Mouse (Mus musculus): ENCODE results near the gene Ccdc13. TPM values are rescaled to one million over a fixed set of nuclear protein-coding genes. Genes with fewer than 3 reads are reported as not detected.

The Ccdc13 gene
- total and polyA plus RNA-seq, 2 experiments from 2014 or later: 3.3 to 5.6 TPM

DNA sequence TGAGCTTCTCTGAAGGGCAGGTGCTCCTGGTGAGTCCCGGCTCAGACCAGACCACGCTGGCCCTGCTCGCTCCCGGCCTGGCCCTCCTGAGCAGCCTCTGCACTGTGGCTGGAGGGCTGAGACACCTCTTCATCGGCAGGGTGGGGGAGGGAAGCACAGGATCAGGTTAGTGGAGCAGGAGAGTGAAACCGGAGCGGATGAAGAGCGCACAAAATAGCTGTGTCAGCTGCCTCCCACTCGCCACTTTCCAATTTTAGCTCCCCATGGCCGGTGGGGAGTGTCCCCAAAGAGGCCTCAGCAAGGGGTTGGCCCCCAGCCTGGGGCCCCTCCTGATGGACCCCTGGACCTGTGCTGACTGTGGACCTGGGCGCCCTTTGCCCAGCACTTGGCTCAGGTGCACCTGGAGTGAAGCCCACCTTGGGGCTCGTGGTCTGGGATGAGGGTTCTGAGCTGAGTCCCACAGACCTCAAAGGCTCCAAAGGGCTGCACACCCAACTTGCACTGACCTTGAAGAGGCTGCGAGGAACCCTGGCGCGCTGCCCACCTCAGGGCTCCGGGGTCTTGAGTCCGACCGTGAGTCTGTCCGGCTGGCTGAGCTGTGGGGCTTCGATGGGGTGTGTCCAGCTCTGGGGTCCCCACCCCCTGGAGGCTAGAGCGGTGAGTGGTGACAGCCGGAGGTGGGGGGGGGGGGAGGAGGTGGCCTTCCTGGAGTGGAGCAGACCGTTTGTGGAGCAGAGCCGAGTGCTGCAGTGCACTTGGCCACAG lies 47.3 kb downstream of the Ccdc13 start, which contains the start of gene Hhatl:
Hhatl (minus strand) TSS at position 751 of the 765 bp plus-strand sequence.
- Histone ChIP-seq H3K9ac (replicated peaks; ENCODE audit: low read length) (no peak within 1 kb of the TSS), H3K27ac (no peak within 1 kb of the TSS), H3K4me3 (ENCODE audit: low read length) (no peak within 1 kb of the TSS), H3K4me2 (ENCODE audit: low read depth, low read length) (no peak within 1 kb of the TSS), H3K9me3 (ENCODE audit: low read length) (no peaks in the 10 kb centered on the region), H3K27me3 (ENCODE audit: insufficient read depth, low read length) (no peaks in the 10 kb centered on the region), H3K36me3 (ENCODE audit: insufficient read depth, low read length) (no peaks in the 10 kb centered on the region), H3K4me1 (ENCODE audit: insufficient read depth, low read length) (peaks cover 14% of the 10 kb centered on the region)
- 52% methylated on average over 21 of the region's 24 CpGs for WGBS
- DNase-seq (ENCODE audit: low spot score) (no peak), ATAC-seq (no peak)
- no peak for TF ChIP-seq CTCF (IDR thresholded peaks at IDR 0.05; ENCODE audit: low read depth)

DNA sequence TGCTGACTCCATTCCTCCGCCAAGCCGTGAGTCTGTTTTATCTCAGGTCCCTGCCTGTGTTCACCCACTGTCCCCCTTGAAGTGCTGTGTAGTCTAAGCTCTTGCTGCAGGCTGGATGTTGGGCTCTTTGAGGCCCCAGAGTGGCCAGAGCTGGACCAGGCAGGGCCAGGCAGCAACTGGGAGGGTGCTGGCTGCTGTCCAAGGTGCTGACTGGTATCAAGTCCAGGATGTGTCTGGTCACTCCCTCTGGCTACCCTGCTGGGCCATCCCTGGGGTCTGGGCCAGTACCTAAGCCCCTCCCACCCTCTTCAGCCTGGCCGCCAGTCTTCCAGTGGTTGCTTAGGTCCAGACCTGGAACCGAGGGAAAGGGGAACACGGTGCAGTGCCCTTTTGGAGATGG lies 48.1 kb downstream of the Ccdc13 start:
- no peak for TF ChIP-seq CTCF (IDR thresholded peaks at IDR 0.05; ENCODE audit: low read depth)
- Histone ChIP-seq H3K27me3 (ENCODE audit: insufficient read depth, low read length) (no peaks in the 10 kb centered on the region), H3K4me3 (ENCODE audit: low read length) (no peak overlapping the region), H3K4me2 (ENCODE audit: low read depth, low read length) (no peak overlapping the region), H3K9ac (replicated peaks; ENCODE audit: low read length) (no peak overlapping the region), H3K9me3 (ENCODE audit: low read length) (no peaks in the 10 kb centered on the region), H3K4me1 (ENCODE audit: insufficient read depth, low read length) (peaks cover 14% of the 10 kb centered on the region), H3K36me3 (ENCODE audit: insufficient read depth, low read length) (no peaks in the 10 kb centered on the region), H3K27ac (no peak overlapping the region)
- ATAC-seq (0 out of 2 replicates have a peak, but pooled peaks have one; percentile 21), DNase-seq (ENCODE audit: low spot score) (peak; percentile 54)
- 18% methylated on average over 5 of the region's 5 CpGs for WGBS

DNA sequence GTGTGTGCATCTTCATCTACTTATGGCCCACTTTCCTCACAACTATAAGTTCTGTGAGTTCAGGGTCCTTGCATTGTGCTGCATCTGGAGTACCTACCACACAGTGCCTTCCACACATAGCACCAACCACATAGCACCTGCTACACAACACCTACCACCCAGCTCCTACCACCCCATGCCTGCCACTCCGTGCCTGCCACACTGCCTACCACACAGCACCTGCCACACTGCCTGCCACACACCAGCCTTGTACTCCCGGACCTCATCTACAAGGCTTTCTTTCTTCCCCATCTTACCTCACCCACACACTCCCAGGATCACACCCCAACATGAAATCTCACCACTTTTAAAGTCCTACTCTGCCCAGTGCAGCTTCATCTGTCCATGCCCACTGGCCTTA lies 52.9 kb downstream of the Ccdc13 start:
- 85% methylated on average over 2 of the region's 2 CpGs for WGBS
- ATAC-seq: no peak
- DNase-seq (ENCODE audit: low spot score): no peak

DNA sequence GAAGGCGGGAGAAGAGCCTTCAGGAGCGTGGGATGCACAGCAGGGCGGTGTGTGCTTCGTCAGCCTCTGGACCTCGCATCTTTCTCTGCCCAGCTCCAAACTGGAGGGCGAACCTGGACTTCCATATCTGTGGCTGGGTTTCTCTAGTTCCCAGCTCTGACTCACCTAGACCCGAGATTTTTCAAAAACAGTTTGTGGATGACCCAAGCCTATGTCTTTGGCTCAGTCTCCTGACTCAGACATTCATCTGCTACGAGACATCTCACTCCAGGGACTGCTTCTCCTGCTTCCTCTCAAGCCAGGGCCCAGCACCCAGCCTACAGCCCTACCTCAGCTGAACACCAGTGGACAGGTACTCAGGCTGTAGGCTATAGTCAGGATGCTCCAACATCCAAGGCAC lies 54.0 kb downstream of the Ccdc13 start:
- no peak for TF ChIP-seq CTCF (IDR thresholded peaks at IDR 0.05; ENCODE audit: low read depth)
- Histone ChIP-seq H3K4me1 (ENCODE audit: insufficient read depth, low read length) (no peaks in the 10 kb centered on the region), H3K9ac (replicated peaks; ENCODE audit: low read length) (no peak overlapping the region), H3K9me3 (ENCODE audit: low read length) (no peaks in the 10 kb centered on the region), H3K27me3 (ENCODE audit: insufficient read depth, low read length) (no peaks in the 10 kb centered on the region), H3K36me3 (ENCODE audit: insufficient read depth, low read length) (no peaks in the 10 kb centered on the region), H3K27ac (no peak overlapping the region), H3K4me3 (ENCODE audit: low read length) (no peak overlapping the region), H3K4me2 (ENCODE audit: low read depth, low read length) (no peak overlapping the region)
- DNase-seq (ENCODE audit: low spot score) (no peak), ATAC-seq (no peak)
- WGBS: 86% methylated on average over 8 of the region's 8 CpGs

More for the DNA sequence above, 52.9 kb downstream of the Ccdc13 start:
- peaks cover 4% of the 10 kb centered on the region; the same call in 1 of the 2 replicates for H3K4me1 ChIP-seq (ENCODE audit: insufficient read depth, low read length)
- no peak overlapping the region for H3K4me2 ChIP-seq (ENCODE audit: low read depth, low read length)
- no peak overlapping the region for H3K4me3 ChIP-seq (ENCODE audit: low read length)
- no peaks in the 10 kb centered on the region for H3K36me3 ChIP-seq (ENCODE audit: insufficient read depth, low read length)
- no peaks in the 10 kb centered on the region for H3K27me3 ChIP-seq (ENCODE audit: insufficient read depth, low read length)
- H3K27ac ChIP-seq: no peak overlapping the region
- TF ChIP-seq CTCF (IDR thresholded peaks at IDR 0.05; ENCODE audit: low read depth): no peak
- H3K9ac ChIP-seq (replicated peaks; ENCODE audit: low read length): no peak overlapping the region
- H3K9me3 ChIP-seq (ENCODE audit: low read length): no peaks in the 10 kb centered on the region

DNA sequence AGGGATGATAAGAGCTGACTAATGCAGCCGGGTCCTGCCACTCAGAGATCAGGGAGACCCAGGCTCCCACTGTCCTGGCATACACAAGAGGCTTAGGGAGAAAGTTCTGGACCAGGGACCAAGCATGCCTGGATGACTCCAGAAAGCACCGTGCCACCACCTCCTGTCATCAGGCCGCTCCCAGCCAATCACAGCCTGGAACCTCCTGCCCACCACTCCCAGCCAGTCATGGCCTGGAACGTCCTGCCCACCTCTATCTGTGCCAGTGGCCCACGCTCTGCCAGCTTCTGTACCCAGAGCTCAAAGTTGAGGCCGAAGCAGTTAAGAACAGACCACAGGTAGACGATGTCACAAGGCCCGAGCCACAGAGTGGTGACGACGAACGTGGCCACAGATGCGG lies 54.5 kb downstream of the Ccdc13 start:
- Histone ChIP-seq H3K27ac (no peak overlapping the region), H3K4me3 (ENCODE audit: low read length) (no peak overlapping the region), H3K4me2 (ENCODE audit: low read depth, low read length) (no peak overlapping the region), H3K4me1 (ENCODE audit: insufficient read depth, low read length) (no peaks in the 10 kb centered on the region), H3K9me3 (ENCODE audit: low read length) (no peaks in the 10 kb centered on the region), H3K27me3 (ENCODE audit: insufficient read depth, low read length) (no peaks in the 10 kb centered on the region), H3K36me3 (ENCODE audit: insufficient read depth, low read length) (no peaks in the 10 kb centered on the region), H3K9ac (replicated peaks; ENCODE audit: low read length) (no peak overlapping the region)
- no peak for DNase-seq (ENCODE audit: low spot score)
- TF ChIP-seq CTCF (IDR thresholded peaks at IDR 0.05; ENCODE audit: low read depth): no peak
- no peak for ATAC-seq
- 86% methylated on average over 12 of the region's 12 CpGs for WGBS

DNA sequence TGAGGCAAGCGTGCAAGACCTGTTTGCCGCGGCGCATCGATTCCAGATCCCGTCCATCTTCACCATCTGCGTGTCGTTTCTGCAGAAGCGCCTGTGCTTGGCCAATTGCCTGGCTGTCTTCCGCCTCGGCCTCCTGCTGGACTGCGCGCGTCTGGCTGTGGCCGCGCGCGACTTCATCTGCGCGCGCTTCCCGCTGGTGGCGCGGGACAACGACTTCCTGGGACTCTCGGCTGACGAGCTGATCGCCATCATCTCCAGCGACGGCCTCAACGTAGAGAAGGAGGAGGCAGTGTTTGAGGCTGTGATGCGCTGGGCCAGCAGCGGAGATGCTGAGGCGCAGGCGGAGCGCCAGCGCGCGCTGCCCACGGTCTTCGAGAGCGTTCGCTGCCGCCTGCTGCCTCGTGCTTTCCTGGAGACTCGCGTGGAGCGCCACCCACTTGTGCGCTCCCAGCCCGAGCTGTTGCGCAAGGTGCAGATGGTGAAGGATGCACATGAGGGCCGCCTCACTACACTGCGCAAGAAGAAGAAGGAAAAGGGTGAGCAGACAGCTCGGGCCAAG lies 61.1 kb downstream of the Ccdc13 start:
- Histone ChIP-seq H3K27ac (0 out of 2 replicates have a peak overlapping the region, but pooled peaks have one; percentile 7), H3K4me3 (ENCODE audit: low read length) (peak overlapping the region; percentile 33), H3K9ac (replicated peaks; ENCODE audit: low read length) (peak overlapping the region; percentile 25), H3K4me1 (ENCODE audit: insufficient read depth, low read length) (no peaks in the 10 kb centered on the region), H3K36me3 (ENCODE audit: insufficient read depth, low read length) (no peaks in the 10 kb centered on the region), H3K9me3 (ENCODE audit: low read length) (no peaks in the 10 kb centered on the region), H3K27me3 (ENCODE audit: insufficient read depth, low read length) (peaks cover 9% of the 10 kb centered on the region; the same call in 1 of the 2 replicates), H3K4me2 (ENCODE audit: low read depth, low read length) (peak overlapping the region; percentile 58)
- ATAC-seq (peak; percentile 66), DNase-seq (ENCODE audit: low spot score) (peak; percentile 76)
- WGBS: 10% methylated on average over 54 of the region's 54 CpGs
- TF ChIP-seq CTCF (IDR thresholded peaks at IDR 0.05; ENCODE audit: low read depth): no peak; the same call in 1 of the 2 replicates
